Mouse (Mus musculus): ENCODE data around the gene Slc25a22. TPM values are rescaled to one million over a fixed set of nuclear protein-coding genes. Genes with fewer than 3 reads are reported as not detected.

Gene Slc25a22
- polyA plus RNA-seq, 1 experiment from 2014 or later = 35.3 TPM

DNA sequence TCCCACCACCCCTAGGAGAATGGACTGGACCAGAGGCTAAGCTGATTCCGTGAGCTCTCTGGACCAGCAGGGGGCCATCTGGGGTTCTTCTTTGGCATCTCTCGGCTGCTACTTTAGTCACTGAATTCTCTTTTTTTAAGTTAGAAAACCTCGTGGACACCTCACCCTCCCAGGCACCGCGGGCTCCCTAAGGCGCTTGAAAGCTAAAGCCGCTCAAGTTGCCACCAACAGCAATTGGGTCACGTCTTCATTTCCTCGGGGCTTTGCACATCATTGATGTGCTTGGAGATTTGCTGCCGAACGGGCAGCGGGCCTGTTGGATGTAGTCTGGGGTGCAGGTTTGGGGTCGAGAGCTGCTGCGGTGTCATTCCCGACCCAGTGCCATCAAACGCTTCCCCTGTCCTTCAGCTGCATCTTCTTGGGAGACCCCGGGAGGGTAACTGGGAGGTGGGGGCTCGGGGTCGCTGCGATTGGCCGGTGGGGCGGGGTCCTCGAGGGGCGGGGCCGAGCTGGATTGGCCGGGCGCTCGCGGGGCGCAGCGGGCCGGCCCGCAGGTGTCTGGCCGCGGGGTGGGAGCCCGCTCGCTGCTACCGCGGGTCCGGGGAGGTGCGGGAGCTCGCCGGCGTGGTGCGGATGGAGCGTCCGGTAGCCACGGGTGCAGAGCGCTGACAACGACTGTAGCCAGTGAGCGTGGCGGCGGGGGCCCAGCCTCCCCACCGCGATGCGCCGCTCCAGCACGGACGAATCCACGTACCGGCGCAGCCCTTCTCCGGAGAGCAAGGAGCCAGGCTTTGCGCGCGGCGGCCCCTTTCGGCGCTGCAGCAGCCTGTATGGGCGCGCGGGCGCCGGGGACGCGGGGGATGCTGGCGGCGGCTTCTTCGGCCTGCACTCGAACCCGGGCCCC, 44.1 kb upstream of the Slc25a22 start:
- Histone ChIP-seq H3K4me2 (ENCODE audit: low read length) (peak overlapping the region; percentile 94), H3K4me3 (ENCODE audit: low read depth, low read length) (peak overlapping the region; percentile 57), H3K27me3 (replicated peaks; ENCODE audit: control insufficient read depth, insufficient read depth, low read length) (peaks cover 10% of the 10 kb centered on the region), H3K4me1 (replicated peaks; ENCODE audit: control insufficient read depth, insufficient read depth, low read length) (peaks cover 39% of the 10 kb centered on the region), H3K9me3 (ENCODE audit: control insufficient read depth, low read length) (no peaks in the 10 kb centered on the region), H3K9ac (ENCODE audit: low read length) (peak overlapping the region; percentile 42), H3K27ac (ENCODE audit: low read depth) (no peak overlapping the region), H3K36me3 (ENCODE audit: control insufficient read depth, insufficient read depth, low read length) (peaks cover 9% of the 10 kb centered on the region; the same call in 1 of the 2 replicates)
- peak; percentile 28; the same call in 1 of the 2 replicates for ATAC-seq (replicated peaks; ENCODE audit: low FRiP score, low TSS enrichment, low read depth)
- under 1% methylated on average over 62 of the region's 81 CpGs for WGBS
- peak; percentile 80 for DNase-seq (ENCODE audit: low spot score)

- peak; percentile 14; the same call in 1 of the 2 replicates for ATAC-seq (replicated peaks; ENCODE audit: low FRiP score, low TSS enrichment, low read depth)
- Histone ChIP-seq H3K9ac (ENCODE audit: low read length) (no peak overlapping the region), H3K27me3 (replicated peaks; ENCODE audit: control insufficient read depth, insufficient read depth, low read length) (peaks cover 10% of the 10 kb centered on the region), H3K36me3 (ENCODE audit: control insufficient read depth, insufficient read depth, low read length) (peaks cover under 1% of the 10 kb centered on the region; the same call in 1 of the 2 replicates), H3K9me3 (ENCODE audit: control insufficient read depth, low read length) (no peaks in the 10 kb centered on the region), H3K4me1 (replicated peaks; ENCODE audit: control insufficient read depth, insufficient read depth, low read length) (peaks cover 43% of the 10 kb centered on the region), H3K4me2 (ENCODE audit: low read length) (peak overlapping the region; percentile 94), H3K4me3 (ENCODE audit: low read depth, low read length) (peak overlapping the region; percentile 57; the same call in 1 of the 2 replicates), H3K27ac (ENCODE audit: low read depth) (no peak overlapping the region)
- DNase-seq (ENCODE audit: low spot score) = peak; percentile 79
- 12% methylated on average over 10 of the region's 10 CpGs for WGBS
Measured at GRCm38 (mm10) chr7:141480842-141481497, 43.3 kb upstream of the Slc25a22 start.

DNA sequence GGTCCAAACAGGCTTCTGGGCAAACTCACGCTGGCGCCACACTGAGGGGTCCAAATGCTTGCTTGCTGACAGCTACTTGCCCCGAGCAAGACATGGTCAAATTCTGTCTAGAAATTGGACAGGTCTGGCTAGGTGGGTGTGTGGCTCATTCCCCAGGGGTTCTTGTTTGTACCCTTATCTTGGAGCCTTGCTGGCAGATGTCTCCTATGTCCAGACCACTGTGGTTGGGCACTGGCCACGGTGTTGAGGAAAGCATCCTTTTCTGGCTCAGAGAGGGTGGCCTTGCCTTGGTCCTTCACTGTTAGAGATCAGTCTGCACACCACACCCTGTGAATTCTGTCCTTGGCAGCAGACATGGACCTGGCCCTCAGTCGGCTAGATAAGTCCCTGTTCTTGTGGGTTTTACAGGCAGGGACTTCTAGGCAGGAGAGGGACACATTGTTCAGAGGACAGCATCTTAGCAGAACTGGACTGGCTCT, 40.6 kb upstream of the Slc25a22 start:
- Histone ChIP-seq H3K36me3 (ENCODE audit: control insufficient read depth, insufficient read depth, low read length) (no peaks in the 10 kb centered on the region), H3K9ac (ENCODE audit: low read length) (no peak overlapping the region), H3K27ac (ENCODE audit: low read depth) (peak overlapping the region; percentile 95; the same call in 1 of the 2 replicates), H3K4me1 (replicated peaks; ENCODE audit: control insufficient read depth, insufficient read depth, low read length) (peaks cover 55% of the 10 kb centered on the region), H3K4me3 (ENCODE audit: low read depth, low read length) (no peak overlapping the region), H3K4me2 (ENCODE audit: low read length) (peak overlapping the region; percentile 97), H3K27me3 (replicated peaks; ENCODE audit: control insufficient read depth, insufficient read depth, low read length) (peaks cover 10% of the 10 kb centered on the region), H3K9me3 (ENCODE audit: control insufficient read depth, low read length) (no peaks in the 10 kb centered on the region)
- DNase-seq (ENCODE audit: low spot score) (no peak), ATAC-seq (replicated peaks; ENCODE audit: low FRiP score, low TSS enrichment, low read depth) (no peak)
- 68% methylated on average over 5 of the region's 5 CpGs for WGBS

- peaks cover 53% of the 10 kb centered on the region for H3K4me1 ChIP-seq (replicated peaks; ENCODE audit: control insufficient read depth, insufficient read depth, low read length)
Measured at GRCm38 (mm10) chr7:141477578-141478269, 40.0 kb upstream of the Slc25a22 start.

GRCm38 (mm10) chr7:141476981-141477370, 39.3 kb upstream of the Slc25a22 start:
- Histone ChIP-seq H3K27ac (ENCODE audit: low read depth) (peak overlapping the region; percentile 95), H3K36me3 (ENCODE audit: control insufficient read depth, insufficient read depth, low read length) (peaks cover 10% of the 10 kb centered on the region), H3K27me3 (replicated peaks; ENCODE audit: control insufficient read depth, insufficient read depth, low read length) (0 out of 2 replicates have a peak, but pooled peaks cover 2% of the 10 kb centered on the region), H3K9ac (ENCODE audit: low read length) (peak overlapping the region; percentile 31), H3K4me2 (ENCODE audit: low read length) (peak overlapping the region; percentile 97), H3K4me3 (ENCODE audit: low read depth, low read length) (peak overlapping the region; percentile 88), H3K4me1 (replicated peaks; ENCODE audit: control insufficient read depth, insufficient read depth, low read length) (peaks cover 45% of the 10 kb centered on the region), H3K9me3 (ENCODE audit: control insufficient read depth, low read length) (no peaks in the 10 kb centered on the region)
- DNase-seq (ENCODE audit: low spot score) = no peak
- 0 out of 2 replicates have a peak, but pooled peaks have one; percentile 0 for ATAC-seq (replicated peaks; ENCODE audit: low FRiP score, low TSS enrichment, low read depth)
- WGBS = 7% methylated on average over 7 of the region's 7 CpGs

More at GRCm38 (mm10) chr7:141477578-141478269, 40.0 kb upstream of the Slc25a22 start:
- H3K4me3 ChIP-seq (ENCODE audit: low read depth, low read length) = no peak overlapping the region
- DNase-seq (ENCODE audit: low spot score) (no peak), ATAC-seq (replicated peaks; ENCODE audit: low FRiP score, low TSS enrichment, low read depth) (no peak)
- peak overlapping the region; percentile 95 for H3K27ac ChIP-seq (ENCODE audit: low read depth)
- WGBS = 24% methylated on average over 4 of the region's 4 CpGs
- peaks cover 8% of the 10 kb centered on the region for H3K27me3 ChIP-seq (replicated peaks; ENCODE audit: control insufficient read depth, insufficient read depth, low read length)
- peak overlapping the region; percentile 97 for H3K4me2 ChIP-seq (ENCODE audit: low read length)
- no peaks in the 10 kb centered on the region for H3K9me3 ChIP-seq (ENCODE audit: control insufficient read depth, low read length)
- peaks cover 2% of the 10 kb centered on the region for H3K36me3 ChIP-seq (ENCODE audit: control insufficient read depth, insufficient read depth, low read length)
- H3K9ac ChIP-seq (ENCODE audit: low read length) = peak overlapping the region; percentile 10; the same call in 1 of the 2 replicates

GRCm38 (mm10) chr7:141476226-141476980, 38.7 kb upstream of the Slc25a22 start:
- peak; percentile 85 for DNase-seq (ENCODE audit: low spot score)
- ATAC-seq (replicated peaks; ENCODE audit: low FRiP score, low TSS enrichment, low read depth) = peak; percentile 74
- H3K4me2 ChIP-seq (ENCODE audit: low read length) = peak overlapping the region; percentile 97
- H3K27me3 ChIP-seq (replicated peaks; ENCODE audit: control insufficient read depth, insufficient read depth, low read length) = no peaks in the 10 kb centered on the region
- WGBS = 0% methylated on average over 11 of the region's 17 CpGs
- no peaks in the 10 kb centered on the region for H3K9me3 ChIP-seq (ENCODE audit: control insufficient read depth, low read length)
- peak overlapping the region; percentile 88 for H3K4me3 ChIP-seq (ENCODE audit: low read depth, low read length)
- peaks cover 13% of the 10 kb centered on the region for H3K36me3 ChIP-seq (ENCODE audit: control insufficient read depth, insufficient read depth, low read length)
- H3K4me1 ChIP-seq (replicated peaks; ENCODE audit: control insufficient read depth, insufficient read depth, low read length) = peaks cover 40% of the 10 kb centered on the region
- peak overlapping the region; percentile 95 for H3K27ac ChIP-seq (ENCODE audit: low read depth)
- peak overlapping the region; percentile 86 for H3K9ac ChIP-seq (ENCODE audit: low read length)

GRCm38 (mm10) chr7:141475805-141476158, 38.1 kb upstream of the Slc25a22 start:
- peaks cover 34% of the 10 kb centered on the region for H3K4me1 ChIP-seq (replicated peaks; ENCODE audit: control insufficient read depth, insufficient read depth, low read length)
- no peaks in the 10 kb centered on the region for H3K27me3 ChIP-seq (replicated peaks; ENCODE audit: control insufficient read depth, insufficient read depth, low read length)
- H3K36me3 ChIP-seq (ENCODE audit: control insufficient read depth, insufficient read depth, low read length) = peaks cover 19% of the 10 kb centered on the region
- H3K9ac ChIP-seq (ENCODE audit: low read length) = peak overlapping the region; percentile 86
- H3K4me2 ChIP-seq (ENCODE audit: low read length) = peak overlapping the region; percentile 97
- peak overlapping the region; percentile 95 for H3K27ac ChIP-seq (ENCODE audit: low read depth)
- H3K4me3 ChIP-seq (ENCODE audit: low read depth, low read length) = peak overlapping the region; percentile 88
- 0% methylated on average over 12 of the region's 12 CpGs for WGBS
- H3K9me3 ChIP-seq (ENCODE audit: control insufficient read depth, low read length) = no peaks in the 10 kb centered on the region
- ATAC-seq (replicated peaks; ENCODE audit: low FRiP score, low TSS enrichment, low read depth) (no peak), DNase-seq (ENCODE audit: low spot score) (no peak)

Data from intestine, embryonic 14.5 days (tissue).